ENCODE assay signal across 8 mouse cellular contexts in the genomic region with DNA sequence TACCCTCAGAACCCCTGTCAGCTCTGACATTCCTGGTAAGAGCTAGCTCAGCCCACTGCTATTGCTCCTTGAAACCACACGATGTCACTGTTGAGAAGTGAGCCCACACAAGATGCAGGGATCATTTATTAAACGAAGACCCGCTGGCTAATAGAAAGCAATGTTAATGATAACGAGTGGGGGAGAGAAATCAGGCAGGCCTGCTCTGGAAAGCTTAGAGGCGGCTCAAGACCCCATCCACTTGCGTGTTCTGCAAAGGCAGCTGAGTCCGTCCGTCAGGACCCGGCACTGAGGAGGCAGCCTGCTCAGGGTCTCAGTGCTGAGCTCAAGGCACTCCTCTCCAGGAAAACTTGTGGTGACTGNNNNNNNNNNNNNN. TPM values are rescaled to one million over a fixed set of nuclear protein-coding genes. Genes with fewer than 3 reads are reported as not detected.
DNase-seq lines count a peak whose midpoint lies in the region; ATAC-seq and TF ChIP-seq lines count a peak whose summit lies in the region.

No protein-coding gene starts in this region.

- 2% methylated on average over 9 of the region's 9 CpGs for WGBS in lung, postnatal 0 days

- H3K4me1 ChIP-seq in lung, postnatal 0 days (ENCODE audit: insufficient read depth, low read depth, low read length) = no peaks in the 10 kb centered on the region

- peak; percentile 83 for TF ChIP-seq CTCF in lung, postnatal 0 days (IDR thresholded peaks at IDR 0.05)

- peak; percentile 44 to 71 for DNase-seq in right cerebral cortex, adult 2 months (ENCODE audit: low spot score in 2 of 2)
- no peak for DNase-seq in right cerebral cortex, postnatal 36 days (ENCODE audit: low spot score in 2 of 2)
- DNase-seq in cerebellum, adult 18-20 months = peak; percentile 50 to 52
- DNase-seq in kidney, adult 9 months = peak; percentile 60
- peak; percentile 90 for DNase-seq in lung, postnatal 0 days (ENCODE audit: low spot score)
- peak; percentile 48 for DNase-seq in retina, postnatal 7 days (ENCODE audit: low read depth, low spot score)

- H3K4me3 ChIP-seq in lung, postnatal 0 days (ENCODE audit: low read depth, low read length) = no peak overlapping the region

- ATAC-seq in granulocyte monocyte progenitor cell, adult 5-6 weeks (replicated peaks; ENCODE audit: poor library complexity, severe bottlenecking) = peak; percentile 75
- ATAC-seq in lung, postnatal 0 days = peak; percentile 85
- no peak for ATAC-seq in activated CD4-positive, CD25-positive, alpha-beta regulatory T cell, adult 4 months

- H3K9ac ChIP-seq in lung, postnatal 0 days (replicated peaks; ENCODE audit: low read depth) = no peak overlapping the region

- H3K27ac ChIP-seq in lung, postnatal 0 days (ENCODE audit: low read length) = no peak overlapping the region

- no peaks in the 10 kb centered on the region for H3K36me3 ChIP-seq in lung, postnatal 0 days (ENCODE audit: insufficient read depth, low read length)

- TF ChIP-seq EP300 in lung, postnatal 0 days (IDR thresholded peaks at IDR 0.05) = no peak

- H3K4me2 ChIP-seq in lung, postnatal 0 days (replicated peaks; ENCODE audit: low read depth, low read length) = peak overlapping the region; percentile 40

- no peaks in the 10 kb centered on the region for H3K9me3 ChIP-seq in lung, postnatal 0 days (ENCODE audit: low read length)

- H3K27me3 ChIP-seq in lung, postnatal 0 days (replicated peaks; ENCODE audit: insufficient read depth, low read length) = no peaks in the 10 kb centered on the region

RNA-seq across cellular contexts. Expression of a gene that starts 15.5 kb away (rescaled TPM):
- total RNA-seq in granulocyte monocyte progenitor cell, adult 5-6 weeks (2014; fragmentation: Nextera tagmentation) = not detected in 2 replicates
- not detected in 2 replicates for total RNA-seq in granulocyte monocyte progenitor cell, adult 5-6 weeks (2017)
- not detected in 2 replicates for polyA plus RNA-seq in lung, postnatal 0 days (2015; fragmentation: Nextera tagmentation; extraction: Ambion mirVana)
- not detected for polyA plus RNA-seq in activated CD4-positive, CD25-positive, alpha-beta regulatory T cell, adult 4 months (2017; shearing (Covaris generic))

Comparison
In these comparisons a context has a peak if more than half of its experiments do, and no peak if none do; other contexts are left out.
1. DNase-seq: peak in right cerebral cortex, adult 2 months (2 of 2), cerebellum, adult 18-20 months (2 of 2), kidney, adult 9 months (single experiment), lung, postnatal 0 days (single experiment) and retina, postnatal 7 days (single experiment); none in right cerebral cortex, postnatal 36 days (0 of 2).